Mouse (Mus musculus): ENCODE data around the gene Micu2.
"Not testable (repeated sequence)": the region's sequence is repeated elsewhere in the genome, so short reads cannot be mapped to it uniquely, and the experiment has no call there.

Gene Micu2

GRCm38 (mm10) chr14:57961861-57962260 is 37.2 kb downstream of the Micu2 start:
- DNase-seq (ENCODE audit: low read depth, low spot score), result no peak

- peak; percentile 14 for DNase-seq (ENCODE audit: low read depth, low spot score)
These were observed 48.0 kb downstream of the Micu2 start for GRCm38 (mm10) chr14:57951089-57951488.

GRCm38 (mm10) chr14:57945834-57946233 is 53.2 kb downstream of the Micu2 start:
- no peak for DNase-seq (ENCODE audit: low read depth, low spot score)

GRCm38 (mm10) chr14:57937297-57937696 is 61.8 kb downstream of the Micu2 start:
- DNase-seq (ENCODE audit: low read depth, low spot score), result no peak

GRCm38 (mm10) chr14:57934666-57935065 is 64.4 kb downstream of the Micu2 start:
- DNase-seq (ENCODE audit: low read depth, low spot score), result no peak

GRCm38 (mm10) chr14:57933608-57934007 is 65.5 kb downstream of the Micu2 start:
- DNase-seq (ENCODE audit: low read depth, low spot score), result no peak

- DNase-seq (ENCODE audit: low read depth, low spot score), result no peak
These were observed 66.1 kb downstream of the Micu2 start for GRCm38 (mm10) chr14:57932881-57933443.

- no peak for DNase-seq (ENCODE audit: low read depth, low spot score)
These were observed 77.5 kb downstream of the Micu2 start for GRCm38 (mm10) chr14:57921428-57922131.

- DNase-seq (ENCODE audit: low read depth, low spot score), result no peak
These were observed 78.3 kb downstream of the Micu2 start for GRCm38 (mm10) chr14:57920568-57921310.

- no peak for DNase-seq (ENCODE audit: low read depth, low spot score)
These were observed 79.8 kb downstream of the Micu2 start for GRCm38 (mm10) chr14:57919148-57919875.

GRCm38 (mm10) chr14:57915341-57915740 is 83.7 kb downstream of the Micu2 start:
- no peak for DNase-seq (ENCODE audit: low read depth, low spot score)

- not testable (repeated sequence) for DNase-seq (ENCODE audit: low read depth, low spot score)
These were observed 86.7 kb downstream of the Micu2 start for GRCm38 (mm10) chr14:57912211-57913007.

GRCm38 (mm10) chr14:57911787-57912186 is 87.3 kb downstream of the Micu2 start:
- not testable (repeated sequence) for DNase-seq (ENCODE audit: low read depth, low spot score)

GRCm38 (mm10) chr14:57911316-57911715 is 87.7 kb downstream of the Micu2 start:
- no peak for DNase-seq (ENCODE audit: low read depth, low spot score)

GRCm38 (mm10) chr14:57910501-57911068 is 88.5 kb downstream of the Micu2 start:
- DNase-seq (ENCODE audit: low read depth, low spot score), result peak; percentile 81

GRCm38 (mm10) chr14:57909297-57909696 is 89.8 kb downstream of the Micu2 start:
- no peak for DNase-seq (ENCODE audit: low read depth, low spot score)

GRCm38 (mm10) chr14:57908431-57908830 is 90.6 kb downstream of the Micu2 start:
- no peak for DNase-seq (ENCODE audit: low read depth, low spot score)

- no peak for DNase-seq (ENCODE audit: low read depth, low spot score)
These were observed 97.1 kb downstream of the Micu2 start for GRCm38 (mm10) chr14:57901998-57902397.

- no peak for DNase-seq (ENCODE audit: low read depth, low spot score)
These were observed 102.2 kb downstream of the Micu2 start for GRCm38 (mm10) chr14:57896882-57897281.

GRCm38 (mm10) chr14:57896088-57896871 is 102.8 kb downstream of the Micu2 start:
- DNase-seq (ENCODE audit: low read depth, low spot score), result not testable (repeated sequence)
